Mouse (Mus musculus) neutrophil, adult 5-6 weeks (primary cell): ENCODE measurements around the gene Hhat. TPM values are rescaled to one million over a fixed set of nuclear protein-coding genes. Genes with fewer than 3 reads are reported as not detected.

Source experiments
- ATAC-seq: fragments of 151-379, 151-347 bp; 2 replicates; pipeline ENCODE4 v1.8.0; 2017; ENCODE audit warnings: mild to moderate bottlenecking, moderate TSS enrichment; ENCODE audit not compliant: insufficient number of reproducible peaks, poor library complexity, low FRiP score, severe bottlenecking; ENCODE audit errors: extremely low read depth
- total RNA-seq: library from RNA; stranded (forward); fragments of 200-1000 nt; gene quantifications from 2 replicates; pipeline ENCODE4 v1.2.3, GENCODE M21; 2017

Hhat gene
- total RNA-seq, 1 experiment from 2014 or later, result 3.7 TPM

GRCm38 (mm10) chr1:192476704-192477103 lies 294.3 kb downstream of the Hhat start:
- no peak for ATAC-seq

DNA sequence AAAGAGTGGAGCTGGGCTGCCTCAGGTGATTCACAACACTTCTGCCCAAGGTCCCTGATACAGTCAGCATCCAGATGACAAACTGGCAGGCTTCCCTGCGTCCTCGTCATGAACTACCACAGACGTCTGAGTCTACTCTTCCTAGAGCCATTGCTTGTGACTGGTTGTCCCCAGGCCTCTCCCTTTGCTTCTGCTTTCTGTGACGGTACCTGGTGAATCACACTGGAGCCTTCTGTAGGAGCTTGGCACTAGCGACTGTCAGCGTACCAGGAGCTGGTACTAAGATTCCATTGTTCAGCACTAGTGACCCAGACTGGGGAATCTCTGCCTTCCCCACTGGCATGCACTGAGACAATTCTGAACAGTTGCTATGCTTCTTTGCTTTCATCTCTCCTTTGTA lies 297.9 kb downstream of the Hhat start:
- ATAC-seq, result no peak

GRCm38 (mm10) chr1:192472366-192472765 lies 298.7 kb downstream of the Hhat start:
- no peak for ATAC-seq

DNA sequence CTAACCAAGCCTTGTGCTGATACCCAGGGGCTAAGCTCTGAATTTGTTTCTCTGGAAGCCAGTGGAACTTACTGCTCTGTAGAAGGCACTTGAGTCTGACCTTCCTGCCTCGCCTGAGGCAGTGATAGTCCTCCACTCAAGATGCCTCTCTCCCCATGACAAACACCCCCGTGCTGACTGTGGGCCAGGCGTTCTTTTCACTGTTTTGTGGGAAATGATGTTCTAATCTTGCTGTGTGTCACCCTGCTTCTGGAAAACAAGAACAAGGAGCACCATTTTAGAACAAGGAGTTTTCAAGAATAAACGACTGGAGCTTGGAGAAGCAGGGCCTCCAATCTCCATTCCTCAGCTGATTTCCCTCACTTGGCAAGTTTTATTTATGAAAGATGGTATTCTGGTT lies 307.3 kb downstream of the Hhat start:
- no peak for ATAC-seq

DNA sequence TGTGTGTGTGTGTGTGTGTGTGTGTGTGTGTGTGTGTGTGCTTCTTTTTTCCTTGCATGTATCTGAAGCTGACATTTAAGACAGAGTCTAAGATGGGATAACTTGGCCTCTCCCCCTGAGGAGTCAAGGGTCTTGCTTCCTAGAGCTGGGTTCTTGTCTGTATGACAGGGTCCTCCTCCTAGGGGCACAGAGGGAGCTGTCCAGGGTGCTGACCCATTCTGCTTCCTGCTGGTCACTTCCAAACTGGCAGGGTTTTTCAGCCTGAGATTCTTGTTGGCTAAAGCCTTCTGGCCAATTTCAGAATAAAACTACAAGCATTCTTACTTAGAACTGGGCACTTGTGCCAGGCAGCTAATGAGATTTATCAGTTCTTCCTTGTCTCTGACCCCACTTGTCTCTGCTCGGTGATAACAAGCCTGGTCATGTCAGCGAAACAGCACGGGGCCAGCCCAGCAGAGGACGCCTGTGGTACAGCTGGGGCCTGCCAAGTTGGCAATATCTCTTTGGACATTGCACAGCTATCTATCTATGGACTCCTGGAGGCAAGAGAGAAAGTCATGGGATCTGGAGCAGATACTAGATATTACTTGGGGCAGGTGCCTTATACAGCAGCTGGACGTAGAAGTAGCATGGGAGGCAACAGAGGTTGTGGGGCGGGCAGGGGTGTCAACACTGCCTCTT lies 313.4 kb downstream of the Hhat start:
- ATAC-seq, result no peak

- no peak for ATAC-seq
Observed at GRCm38 (mm10) chr1:192457037-192457436, 314.0 kb downstream of the Hhat start.

DNA sequence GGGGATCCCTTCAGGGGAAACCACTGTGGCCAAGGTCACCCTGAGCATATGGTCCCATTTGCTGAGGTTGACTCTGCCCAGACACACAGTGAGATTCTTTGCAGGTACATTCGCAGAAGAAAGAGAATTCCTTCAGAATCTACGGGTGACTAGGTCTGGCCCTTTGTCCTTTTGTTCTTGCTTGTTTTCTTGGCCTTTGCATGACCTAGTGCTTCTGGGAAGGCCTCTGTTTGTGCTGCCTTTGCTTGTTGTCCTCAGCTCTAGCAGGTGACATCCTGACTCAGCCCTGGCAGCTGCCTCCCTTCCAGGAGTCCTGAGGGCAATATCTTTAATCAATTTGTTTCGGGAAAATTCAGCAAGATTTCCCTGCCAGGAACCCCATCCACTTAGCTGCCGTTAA lies 316.0 kb downstream of the Hhat start:
- ATAC-seq, result no peak

- ATAC-seq, result no peak
Observed at GRCm38 (mm10) chr1:192454501-192454900, 316.5 kb downstream of the Hhat start.

- no peak for ATAC-seq
Observed at GRCm38 (mm10) chr1:192451722-192452121, 319.3 kb downstream of the Hhat start.

GRCm38 (mm10) chr1:192450425-192450824 lies 320.6 kb downstream of the Hhat start:
- ATAC-seq, result no peak

GRCm38 (mm10) chr1:192449572-192450351 lies 321.3 kb downstream of the Hhat start:
- no peak for ATAC-seq

DNA sequence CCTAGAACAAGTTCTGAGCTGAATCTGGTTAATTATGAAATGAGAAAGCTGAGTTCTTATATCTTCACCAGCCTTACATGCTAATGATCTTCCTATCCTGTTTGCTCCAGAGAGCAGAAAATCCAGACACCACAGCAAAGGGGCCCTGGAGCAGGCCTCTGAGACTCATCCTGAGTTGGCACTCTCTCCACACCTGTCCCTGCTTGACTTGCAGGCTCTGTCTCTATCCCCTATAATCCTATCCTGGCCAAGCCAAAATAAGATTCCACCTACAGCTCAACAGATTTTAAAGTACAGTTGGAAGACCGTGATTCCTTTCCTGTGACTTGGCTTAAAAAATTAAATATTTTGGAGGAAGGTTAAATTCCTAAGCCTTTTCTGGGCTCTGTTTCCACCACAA lies 322.5 kb downstream of the Hhat start:
- ATAC-seq, result no peak

GRCm38 (mm10) chr1:192447666-192448065 lies 323.4 kb downstream of the Hhat start:
- no peak for ATAC-seq

Other genes with a start within 250 kb of the Hhat start
- not detected in 2 replicates for gene Sertad4, start 84.5 kb upstream of the Hhat start, total RNA-seq